In the genomic region with DNA sequence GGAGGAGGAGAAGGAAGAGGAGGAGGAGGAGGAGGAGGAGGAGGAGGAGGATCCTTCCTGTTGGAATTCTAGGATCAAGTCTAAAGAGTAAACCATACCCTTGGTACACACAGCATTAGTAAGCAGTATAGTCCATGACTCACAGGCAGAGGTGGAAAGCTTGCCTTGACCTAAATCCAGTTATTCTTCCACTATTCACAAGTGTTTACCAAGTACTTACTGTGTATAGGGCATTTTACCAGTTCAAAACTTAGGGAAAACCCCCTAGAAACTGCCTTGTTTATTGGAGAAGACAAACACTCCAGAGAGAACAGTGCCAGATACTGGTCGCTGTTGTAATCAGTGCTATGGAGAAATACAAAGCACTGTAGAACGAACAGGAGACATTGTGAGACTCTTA, we compare ENCODE assay signal across 8 mouse cellular contexts.
"Had no signal": no experiment of that assay in that cellular context is flagged by ENCODE, and none has a peak within 500 bp of the region (broad histone marks: within the 10 kb centered on the region; RNA-seq: fewer than 3 reads in every experiment).

No protein-coding gene starts in this region.

- DNase-seq: gastrocnemius, adult 2 months; gastrocnemius, postnatal 10 days; kidney, adult 18-20 months; kidney, adult 8-10 months; kidney, postnatal 10 days; kidney, postnatal 25 days; liver; liver, embryonic 13.5 days had no signal
